In the genomic region with DNA sequence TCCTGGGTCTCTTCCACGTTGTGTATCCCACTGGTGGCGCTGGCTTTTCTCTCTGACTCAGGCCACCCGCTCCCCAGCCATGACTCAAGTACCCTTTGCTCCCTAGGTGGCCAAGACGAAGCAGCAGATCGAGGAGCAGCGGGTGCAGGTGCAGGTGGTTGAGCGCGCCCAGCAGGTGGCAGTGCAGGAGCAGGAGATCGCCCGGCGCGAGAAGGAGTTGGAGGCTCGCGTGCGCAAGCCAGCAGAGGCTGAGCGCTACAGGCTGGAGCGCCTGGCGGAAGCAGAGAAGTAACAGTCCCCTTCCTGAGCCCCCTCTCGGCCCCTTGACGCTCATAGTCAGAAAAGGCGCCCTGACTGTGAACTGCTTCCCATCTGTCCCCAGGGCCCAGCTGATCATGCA, we compare ENCODE assay signal across 8 mouse cellular contexts. TPM values are rescaled to one million over a fixed set of nuclear protein-coding genes. Genes with fewer than 3 reads are reported as not detected.
DNase-seq lines count a peak whose midpoint lies in the region; ATAC-seq lines count a peak whose summit lies in the region.

No protein-coding gene starts in this region.

- peak; percentile 92 for DNase-seq in brain, adult 2 months (ENCODE audit: low read depth, low spot score)
- DNase-seq in kidney, postnatal 14 days: peak; percentile 91
- peak; percentile 87 to 89 for DNase-seq in lung, adult 18-20 months
- peak; percentile 85 for DNase-seq in thymus, adult 18-20 months

- peaks cover 22% of the 10 kb centered on the region for H3K4me1 ChIP-seq in heart, embryonic 16.5 days (ENCODE audit: control insufficient read depth, insufficient read depth, low read length)
- peaks cover 16% of the 10 kb centered on the region for H3K4me1 ChIP-seq in neural tube, embryonic 14.5 days (ENCODE audit: control insufficient read depth, insufficient read depth, low read length)

- H3K27me3 ChIP-seq in heart, embryonic 16.5 days (ENCODE audit: control insufficient read depth, insufficient read depth, low read length): no peaks in the 10 kb centered on the region
- no peaks in the 10 kb centered on the region for H3K27me3 ChIP-seq in neural tube, embryonic 14.5 days (ENCODE audit: control insufficient read depth, insufficient read depth, low read length)

- ATAC-seq in CD4-positive, CD25-positive, alpha-beta regulatory T cell, adult 4 months: peak; percentile 99
- ATAC-seq in erythroid progenitor cell, adult 5-6 weeks (replicated peaks; ENCODE audit: low FRiP score, poor library complexity, severe bottlenecking): peak; percentile 97
- peak; percentile 57 for ATAC-seq in heart, embryonic 16.5 days (replicated peaks; ENCODE audit: extremely low read depth, insufficient read depth, low FRiP score)
- peak; percentile 58; the same call in 1 of the 2 replicates for ATAC-seq in neural tube, embryonic 14.5 days (ENCODE audit: low read depth)

- WGBS in heart, embryonic 16.5 days: 2% methylated on average over 21 of the region's 21 CpGs
- WGBS in neural tube, embryonic 14.5 days: 3% methylated on average over 21 of the region's 21 CpGs

- peaks cover 60% of the 10 kb centered on the region for H3K36me3 ChIP-seq in heart, embryonic 16.5 days (ENCODE audit: control insufficient read depth, insufficient read depth)
- H3K36me3 ChIP-seq in neural tube, embryonic 14.5 days (ENCODE audit: control insufficient read depth, insufficient read depth, low read length): peaks cover 36% of the 10 kb centered on the region

- H3K27ac ChIP-seq in heart, embryonic 16.5 days (ENCODE audit: low read length): peak overlapping the region; percentile 26; the same call in 1 of the 2 replicates
- no peak overlapping the region for H3K27ac ChIP-seq in neural tube, embryonic 14.5 days (ENCODE audit: low read depth, low read length)

- peaks cover 4% of the 10 kb centered on the region; the same call in 1 of the 2 replicates for H3K9me3 ChIP-seq in heart, embryonic 16.5 days (replicated peaks; ENCODE audit: control insufficient read depth, low read length)
- H3K9me3 ChIP-seq in neural tube, embryonic 14.5 days (ENCODE audit: control insufficient read depth, low read length): no peaks in the 10 kb centered on the region

- H3K4me2 ChIP-seq in heart, embryonic 16.5 days (ENCODE audit: low read depth, low read length): peak overlapping the region; percentile 49
- H3K4me2 ChIP-seq in neural tube, embryonic 14.5 days (ENCODE audit: low read depth, low read length): no peak overlapping the region

- no peak overlapping the region for H3K4me3 ChIP-seq in heart, embryonic 16.5 days (ENCODE audit: low read length)
- no peak overlapping the region for H3K4me3 ChIP-seq in neural tube, embryonic 14.5 days (ENCODE audit: low read depth, low read length)

- H3K9ac ChIP-seq in heart, embryonic 16.5 days (ENCODE audit: low read length): peak overlapping the region; percentile 61; the same call in 1 of the 2 replicates
- no peak overlapping the region for H3K9ac ChIP-seq in neural tube, embryonic 14.5 days (replicated peaks; ENCODE audit: low read depth, low read length)

RNA-seq across cellular contexts. Expression of a gene that starts 6.7 kb away (rescaled TPM):
- 10 to 100 TPM; 24.3 to 30.7 TPM for polyA plus RNA-seq in CD4-positive, CD25-positive, alpha-beta regulatory T cell, adult 4 months (2017; shearing (Covaris generic))
- 19.3 and 32.8 TPM in 2 replicates for total RNA-seq in erythroid progenitor cell, adult 5-6 weeks (2015; ENCODE audit: low replicate concordance)
- 14.6 and 29.1 TPM in 2 replicates for total RNA-seq in erythroid progenitor cell, adult 5-6 weeks (2017; ENCODE audit: low replicate concordance)
- polyA plus RNA-seq in heart, embryonic 16.5 days (2015; fragmentation: Nextera tagmentation; extraction: Ambion mirVana): 119 and 134 TPM in 2 replicates
- 100 and 121 TPM in 2 replicates for polyA plus RNA-seq in neural tube, embryonic 14.5 days (2014; fragmentation: Nextera tagmentation; extraction: Ambion mirVana)

RNA-seq across cellular contexts. Expression of a gene that starts 8.3 kb away (rescaled TPM):
- 1 to 10 TPM; 1.1 to 1.9 TPM for polyA plus RNA-seq in CD4-positive, CD25-positive, alpha-beta regulatory T cell, adult 4 months (2017; shearing (Covaris generic))
- total RNA-seq in erythroid progenitor cell, adult 5-6 weeks (2015; ENCODE audit: low replicate concordance): 3.8 and 10.5 TPM in 2 replicates
- 0.51 and 4.0 TPM in 2 replicates for total RNA-seq in erythroid progenitor cell, adult 5-6 weeks (2017; ENCODE audit: low replicate concordance)
- 60.9 and 62.6 TPM in 2 replicates for polyA plus RNA-seq in heart, embryonic 16.5 days (2015; fragmentation: Nextera tagmentation; extraction: Ambion mirVana)
- polyA plus RNA-seq in neural tube, embryonic 14.5 days (2014; fragmentation: Nextera tagmentation; extraction: Ambion mirVana): 4.2 and 6.9 TPM in 2 replicates

RNA-seq across cellular contexts. Expression of a gene that starts 8.4 kb away (rescaled TPM):
- 100 to 1,000 TPM; 564 to 602 TPM for polyA plus RNA-seq in CD4-positive, CD25-positive, alpha-beta regulatory T cell, adult 4 months (2017; shearing (Covaris generic))
- total RNA-seq in erythroid progenitor cell, adult 5-6 weeks (2015; ENCODE audit: low replicate concordance): 663 and 669 TPM in 2 replicates
- total RNA-seq in erythroid progenitor cell, adult 5-6 weeks (2017; ENCODE audit: low replicate concordance): 760 and 914 TPM in 2 replicates
- 634 and 654 TPM in 2 replicates for polyA plus RNA-seq in heart, embryonic 16.5 days (2015; fragmentation: Nextera tagmentation; extraction: Ambion mirVana)
- 1,611 and 1,626 TPM in 2 replicates for polyA plus RNA-seq in neural tube, embryonic 14.5 days (2014; fragmentation: Nextera tagmentation; extraction: Ambion mirVana)

RNA-seq across cellular contexts. Expression of a gene that starts 11.6 kb away (rescaled TPM):
- polyA plus RNA-seq in CD4-positive, CD25-positive, alpha-beta regulatory T cell, adult 4 months (2017; shearing (Covaris generic)): 10 to 100 TPM; 10.9 to 13.2 TPM
- total RNA-seq in erythroid progenitor cell, adult 5-6 weeks (2015; ENCODE audit: low replicate concordance): 117 and 147 TPM in 2 replicates
- 31.0 and 57.1 TPM in 2 replicates for total RNA-seq in erythroid progenitor cell, adult 5-6 weeks (2017; ENCODE audit: low replicate concordance)
- 14.7 and 15.0 TPM in 2 replicates for polyA plus RNA-seq in heart, embryonic 16.5 days (2015; fragmentation: Nextera tagmentation; extraction: Ambion mirVana)
- 6.0 and 8.5 TPM in 2 replicates for polyA plus RNA-seq in neural tube, embryonic 14.5 days (2014; fragmentation: Nextera tagmentation; extraction: Ambion mirVana)

RNA-seq across cellular contexts. Expression of a gene that starts 31.4 kb away (rescaled TPM):
- 10 to 100 TPM; 35.5 to 43.5 TPM for polyA plus RNA-seq in CD4-positive, CD25-positive, alpha-beta regulatory T cell, adult 4 months (2017; shearing (Covaris generic))
- total RNA-seq in erythroid progenitor cell, adult 5-6 weeks (2015; ENCODE audit: low replicate concordance): 32.8 and 36.0 TPM in 2 replicates
- total RNA-seq in erythroid progenitor cell, adult 5-6 weeks (2017; ENCODE audit: low replicate concordance): 19.1 and 35.8 TPM in 2 replicates
- polyA plus RNA-seq in heart, embryonic 16.5 days (2015; fragmentation: Nextera tagmentation; extraction: Ambion mirVana): 45.9 and 46.9 TPM in 2 replicates
- 15.7 and 16.9 TPM in 2 replicates for polyA plus RNA-seq in neural tube, embryonic 14.5 days (2014; fragmentation: Nextera tagmentation; extraction: Ambion mirVana)
